Mouse (Mus musculus) embryo, embryonic 9.5 days (tissue): ENCODE results near the gene Sec23a.
"Not testable (repeated sequence)": the region's sequence is repeated elsewhere in the genome, so short reads cannot be mapped to it uniquely, and the experiment has no call there.

ENCODE experiments used
- DNase-seq: peaks from one replicate; pipeline ENCODE4 v3.0.0-alpha.2; 2017; ENCODE audit errors: extremely low spot score

Gene Sec23a

DNA sequence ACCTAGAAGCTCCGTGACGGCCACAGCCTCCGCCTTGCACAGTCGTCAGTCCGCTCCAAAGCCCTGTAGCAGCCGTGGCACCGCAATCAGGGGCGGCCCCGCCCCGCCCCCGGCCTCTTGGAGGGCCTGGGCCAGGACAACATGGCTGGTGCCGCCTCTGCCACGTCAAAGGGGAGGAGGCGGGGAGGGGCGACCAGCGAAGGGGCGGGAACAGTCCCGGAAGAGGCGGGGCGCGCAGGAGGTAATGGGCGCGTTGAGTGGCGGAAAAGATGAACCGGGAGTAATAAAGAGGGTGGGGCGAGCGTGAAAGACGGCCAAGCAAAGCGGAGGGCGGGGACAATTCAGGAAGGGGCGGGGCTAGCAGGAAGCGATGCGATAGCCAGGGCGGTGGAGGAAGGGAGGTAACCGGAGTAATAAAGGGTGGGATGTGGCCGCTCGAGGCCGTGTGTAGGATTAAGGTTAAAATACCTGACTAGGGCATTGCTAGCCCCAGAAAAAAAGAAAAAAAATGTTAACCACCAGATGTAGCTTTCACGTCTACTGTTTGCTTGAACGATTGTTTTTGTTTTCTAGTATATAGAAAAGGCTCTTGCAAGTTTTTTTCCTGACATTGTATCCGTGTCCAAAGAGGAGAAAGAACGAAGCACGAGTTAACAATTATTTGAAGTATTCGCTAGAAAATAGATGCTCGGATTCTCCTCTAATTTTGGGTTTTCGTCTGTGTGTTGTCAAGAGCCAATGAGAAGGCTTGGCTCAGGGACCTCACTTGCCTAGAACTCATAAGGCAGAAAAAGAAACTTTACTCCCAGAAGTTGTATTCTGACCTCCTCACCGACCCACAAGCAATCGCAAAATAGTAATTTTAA, at the start of gene Sec23a:
Sec23a (minus strand) TSS at position 174 of the 866 bp plus-strand sequence.
- DNase-seq = peak; percentile 100

- DNase-seq = peak; percentile 85
Measured at GRCm38 (mm10) chr12:59060993-59061595, 49.3 kb upstream of the Sec23a start, which contains the start of gene Trappc6b. TSS of gene Trappc6b (minus strand) at chr12:59061472.

DNA sequence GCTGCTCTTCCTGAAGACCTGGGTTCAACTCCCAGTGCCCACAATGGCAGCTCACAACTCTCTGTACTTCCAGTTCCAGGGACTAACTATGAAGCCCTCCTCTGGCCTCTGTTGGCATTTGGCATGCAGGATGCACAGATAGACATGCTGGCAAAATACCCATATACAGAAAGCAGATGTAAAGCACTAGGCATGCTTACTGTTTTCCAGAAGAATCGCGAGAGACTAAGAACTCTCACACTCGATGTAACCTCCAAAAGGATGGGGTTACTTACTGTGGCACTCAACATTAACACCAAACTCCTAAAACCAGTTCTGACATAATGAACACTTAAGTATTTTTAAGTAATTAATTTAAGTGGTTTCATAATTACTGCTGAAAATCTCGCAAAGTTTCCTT, 48.5 kb upstream of the Sec23a start:
- no peak for DNase-seq

DNA sequence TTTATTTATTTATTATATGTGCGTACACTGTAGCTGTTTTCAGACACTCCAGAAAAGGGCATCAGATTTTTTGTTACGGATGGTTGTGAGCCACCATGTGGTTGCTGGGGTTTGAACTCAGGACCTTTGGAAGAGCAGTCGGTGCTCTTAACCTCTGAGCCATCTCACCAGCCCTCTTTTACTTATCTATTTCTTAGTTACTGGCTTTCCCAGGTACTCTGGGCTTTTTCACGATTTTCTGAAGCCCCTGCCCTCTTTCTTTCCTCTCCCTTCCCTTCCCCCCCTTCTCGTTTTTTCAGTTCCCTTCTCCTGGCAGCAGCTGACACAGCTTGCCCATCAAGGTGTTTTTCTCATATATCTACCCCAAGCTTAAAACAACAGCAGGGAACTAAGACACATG, 46.4 kb upstream of the Sec23a start:
- DNase-seq = not testable (repeated sequence)

DNA sequence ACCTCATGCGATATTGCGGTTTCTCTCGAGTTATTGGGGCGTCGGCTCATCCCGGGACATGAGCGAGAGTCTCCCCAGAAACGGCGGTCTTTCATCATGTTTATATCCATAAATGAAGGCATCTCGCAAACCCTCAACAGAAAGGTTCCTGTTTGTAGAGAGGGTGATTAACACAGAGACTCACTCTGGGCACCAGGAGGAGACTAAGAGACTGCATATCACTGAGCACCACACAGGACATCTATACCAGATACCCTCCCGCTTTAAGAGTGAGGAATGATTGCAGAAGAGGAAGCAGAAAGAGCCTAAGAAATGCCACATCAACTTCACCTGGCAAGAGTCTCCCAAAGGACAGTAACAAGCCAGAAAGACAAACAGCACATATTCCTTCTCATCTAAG, 44.4 kb upstream of the Sec23a start:
- no peak for DNase-seq

- no peak for DNase-seq
Measured at GRCm38 (mm10) chr12:59055196-59055850, 43.5 kb upstream of the Sec23a start.

DNA sequence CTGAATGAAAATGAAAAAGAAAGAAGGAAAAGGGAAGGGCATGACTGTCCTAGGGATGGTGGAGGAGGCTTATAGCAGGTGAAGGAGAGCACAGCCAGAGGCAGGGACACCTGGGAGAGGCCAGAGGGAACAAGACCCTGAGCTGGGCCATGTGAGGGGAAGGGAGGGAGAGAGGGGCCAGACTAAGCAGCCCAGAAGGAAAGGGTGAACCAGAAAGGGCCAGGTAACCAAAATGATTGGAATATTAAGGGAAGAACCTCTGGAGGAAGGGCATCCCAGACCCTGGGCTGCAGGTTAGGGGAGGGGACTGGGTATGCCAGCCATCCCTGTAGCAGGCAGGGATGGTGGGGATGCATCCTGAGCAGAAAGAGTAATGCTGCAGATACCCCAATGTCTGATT, 42.2 kb upstream of the Sec23a start:
- DNase-seq = no peak

DNA sequence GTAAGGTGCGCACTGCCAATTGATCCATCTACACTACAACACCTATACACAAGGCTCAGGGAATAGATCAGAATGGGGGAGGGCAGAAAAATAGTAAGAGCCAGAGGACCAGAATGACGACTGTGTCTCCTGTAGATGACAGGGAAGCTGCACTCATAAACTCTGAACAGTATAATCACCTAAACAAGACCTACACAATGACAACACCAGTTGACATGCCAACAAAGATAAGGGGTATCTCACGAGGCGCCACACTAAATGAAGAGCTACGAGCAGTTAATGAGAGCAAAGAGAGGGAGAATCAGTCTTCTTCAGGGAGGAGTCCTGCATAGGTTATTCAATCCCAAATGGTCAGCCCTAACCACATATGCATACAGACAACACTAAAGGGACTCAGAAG, 41.3 kb upstream of the Sec23a start:
- DNase-seq = no peak

DNA sequence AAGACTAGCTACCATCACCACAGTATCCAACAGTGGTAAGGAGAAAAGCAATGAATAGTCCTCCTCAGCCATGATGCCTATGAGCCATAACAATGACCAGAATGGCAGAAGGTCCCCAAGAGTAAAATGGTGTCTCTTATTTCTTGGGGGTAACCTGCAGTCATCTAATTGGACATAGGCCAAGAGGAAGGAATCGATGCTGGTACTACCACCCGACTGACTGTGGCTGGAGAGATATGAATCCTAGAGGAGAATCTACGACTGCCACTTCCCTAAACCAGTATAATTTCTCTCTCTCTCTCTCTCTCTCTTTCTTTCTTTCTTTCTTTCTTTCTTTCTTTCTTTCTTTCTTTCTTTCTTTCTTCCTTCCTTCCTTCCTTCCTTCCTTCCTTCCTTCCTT, 40.7 kb upstream of the Sec23a start:
- DNase-seq = no peak

GRCm38 (mm10) chr12:59040851-59041250, 29.0 kb upstream of the Sec23a start:
- no peak for DNase-seq

DNA sequence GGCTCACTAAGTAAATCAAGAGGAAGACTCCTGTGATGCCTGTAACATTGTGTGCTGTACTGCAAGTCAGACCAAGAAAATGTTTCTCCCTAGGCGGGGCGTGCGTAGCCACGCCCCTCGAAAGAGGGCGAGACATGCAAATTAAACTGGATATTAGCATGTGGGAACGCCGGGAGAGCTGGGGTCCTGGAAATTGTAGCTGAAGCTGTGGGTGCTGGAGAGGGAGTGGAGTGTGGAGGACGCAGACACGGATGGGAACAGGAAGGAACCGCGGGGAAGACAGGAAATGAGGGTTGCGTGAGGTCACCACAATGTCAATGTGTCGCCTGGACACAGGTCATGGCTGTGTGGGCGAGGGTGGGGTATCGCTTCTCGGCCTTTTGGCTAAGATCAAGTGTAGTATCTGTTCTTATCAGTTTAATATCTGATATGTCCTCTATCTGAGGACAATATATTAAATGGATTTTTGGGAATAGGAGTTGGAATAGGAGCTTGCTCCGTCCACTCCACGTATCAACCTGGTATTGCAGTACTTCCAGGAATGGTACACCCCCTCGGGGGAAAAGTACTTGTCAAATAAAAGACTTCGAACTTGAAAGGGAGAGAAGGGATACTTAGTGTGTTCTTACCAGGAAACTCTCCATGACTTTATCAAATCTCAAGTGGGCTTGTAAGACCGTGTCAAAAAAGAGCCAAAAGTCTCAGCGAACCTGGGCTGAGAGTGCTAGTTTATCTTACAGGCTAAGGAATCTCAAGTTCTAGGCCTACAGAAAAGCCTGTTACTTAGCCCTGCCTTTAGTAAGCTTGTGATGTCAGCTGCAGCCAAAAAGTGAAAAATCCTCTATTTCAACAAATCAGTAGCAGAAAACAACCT, 28.4 kb upstream of the Sec23a start:
- DNase-seq = peak; percentile 90

GRCm38 (mm10) chr12:59039162-59039970, 27.5 kb upstream of the Sec23a start:
- no peak for DNase-seq

GRCm38 (mm10) chr12:59032101-59032500, 20.3 kb upstream of the Sec23a start:
- no peak for DNase-seq

DNA sequence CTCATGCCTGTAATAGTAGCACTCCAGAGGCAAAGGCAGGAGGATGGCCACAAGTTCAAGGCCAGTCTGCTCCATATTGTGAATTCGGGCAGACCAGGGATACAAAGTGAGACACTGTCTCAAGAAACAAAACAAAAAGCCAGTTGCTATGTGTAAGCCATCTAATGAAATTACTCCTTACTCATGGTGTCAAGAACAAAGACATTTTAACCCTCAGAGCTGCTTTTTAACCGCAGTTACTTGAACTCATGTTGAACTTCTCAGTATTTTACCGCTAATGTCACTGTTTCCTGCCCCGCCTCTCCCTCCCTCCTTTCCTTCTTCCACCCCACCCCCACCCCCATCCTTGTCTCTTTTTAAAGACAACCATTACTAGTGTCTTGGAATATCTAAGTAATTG, 9.5 kb upstream of the Sec23a start:
- DNase-seq = no peak

DNA sequence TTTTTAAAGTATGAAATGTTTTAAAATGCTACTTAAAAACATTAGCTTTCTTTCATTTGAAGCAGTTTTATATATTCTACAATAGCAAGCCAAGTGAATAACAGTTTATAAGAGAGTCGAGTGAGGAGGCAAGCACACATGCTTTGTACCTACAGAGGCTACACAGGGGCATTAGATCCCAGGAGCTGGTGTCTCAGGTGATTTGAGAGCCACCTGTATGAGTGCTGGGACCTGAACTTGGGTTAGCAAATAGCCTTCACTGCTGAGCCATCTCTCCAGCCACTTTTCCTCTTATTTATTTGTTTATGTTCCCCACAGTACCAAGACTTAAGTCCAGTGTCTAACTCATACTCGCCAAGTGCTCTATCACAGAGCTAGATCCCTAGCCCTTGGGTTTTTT, 8.1 kb upstream of the Sec23a start:
- DNase-seq = no peak

DNA sequence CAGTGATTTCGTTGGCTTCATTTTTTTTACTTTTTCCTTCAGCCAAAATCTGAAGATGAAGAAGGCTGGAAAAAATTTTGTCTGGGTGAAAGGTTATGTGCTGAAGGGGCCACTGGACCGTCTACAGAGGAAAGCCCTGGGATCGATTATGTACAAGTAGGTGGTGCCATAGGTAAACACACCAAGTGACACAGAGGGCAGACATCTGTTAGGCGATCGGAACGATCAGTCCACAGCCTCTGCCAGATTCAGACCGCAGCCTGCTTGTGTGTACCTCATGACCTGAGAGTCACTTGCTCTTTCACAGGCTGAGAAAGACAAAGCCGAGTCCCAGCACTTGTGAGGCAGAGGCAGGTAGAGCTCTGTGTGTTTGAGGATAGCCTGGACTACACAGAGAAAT, 6.2 kb upstream of the Sec23a start:
- no peak for DNase-seq

DNA sequence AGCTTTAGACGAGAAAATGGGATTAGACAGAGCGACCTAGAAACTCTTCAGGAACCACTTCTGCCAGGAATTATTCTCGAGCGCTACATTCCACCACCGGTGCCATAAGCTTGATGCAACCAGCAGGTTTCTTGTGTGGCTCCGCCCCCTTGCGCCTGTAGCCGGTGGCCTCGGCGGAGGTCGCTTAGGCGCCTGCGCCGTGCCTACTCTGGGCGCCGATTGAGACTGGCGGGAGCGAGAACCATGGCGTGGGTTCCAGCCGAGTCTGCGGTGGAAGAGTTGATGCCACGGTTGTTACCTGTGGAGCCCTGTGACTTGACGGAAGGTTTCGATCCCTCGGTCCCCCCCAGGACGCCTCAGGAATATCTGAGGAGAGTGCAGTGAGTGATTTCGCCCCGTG, 1.4 kb upstream of the Sec23a start, which contains the start of gene Gemin2:
Gemin2 (plus strand) TSS at position 160 of the 400 bp plus-strand sequence.
- DNase-seq = peak; percentile 87

DNA sequence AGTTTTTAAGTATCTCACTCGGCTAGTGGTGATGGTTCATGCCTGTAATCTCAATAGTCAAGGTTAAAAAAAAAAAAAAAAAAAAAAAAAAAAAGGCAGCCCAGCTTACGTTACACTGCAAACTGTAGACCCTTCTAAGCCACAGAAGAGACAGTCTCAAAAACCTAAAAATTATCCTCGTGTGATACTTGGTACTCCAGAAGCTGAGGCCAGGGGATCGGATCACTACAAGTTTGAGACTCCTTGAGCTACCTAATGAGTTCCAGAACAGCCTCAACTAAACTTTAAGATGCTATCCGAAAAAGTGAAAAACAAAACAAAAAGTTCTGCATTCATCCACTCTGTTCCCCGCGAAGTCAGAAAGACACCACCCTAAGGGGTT, 884 bp upstream of the Sec23a start:
- no peak for DNase-seq

GRCm38 (mm10) chr12:59011275-59011843, 458 bp downstream of the Sec23a start:
- no peak for DNase-seq

GRCm38 (mm10) chr12:59010482-59010881, 1.3 kb downstream of the Sec23a start:
- peak; percentile 5 for DNase-seq
